Mouse (Mus musculus) C2C12 (cell line): ENCODE measurements around the gene Xrn1. TPM values are rescaled to one million over a fixed set of nuclear protein-coding genes. Genes with fewer than 3 reads are reported as not detected.

Source experiments
- H3K27me3 ChIP-seq: one replicate; pipeline ENCODE4 v1.6.1; 2011; ENCODE audit not compliant: control insufficient read depth, insufficient read depth, insufficient read length
- H3K36me3 ChIP-seq: one replicate; pipeline ENCODE4 v1.6.1; 2011; ENCODE audit not compliant: control insufficient read depth, insufficient read depth
- H3K4me3 ChIP-seq: one replicate; pipeline ENCODE4 v1.5.1; 2011; ENCODE audit warnings: mild to moderate bottlenecking, control low read depth; ENCODE audit not compliant: poor library complexity, insufficient read depth, severe bottlenecking
- H3K79me2 ChIP-seq: one replicate; pipeline ENCODE4 v1.6.1; 2011; ENCODE audit not compliant: control insufficient read depth, insufficient read depth
- H3K79me3 ChIP-seq: one replicate; pipeline ENCODE4 v1.6.1; 2011; ENCODE audit warnings: low read depth, control low read depth
- H3ac ChIP-seq: one replicate; pipeline ENCODE3; 2011; ENCODE audit warnings: low read depth; ENCODE audit not compliant: control insufficient read depth, insufficient read length
- CEBPB ChIP-seq: IDR thresholded peaks from one replicate; pipeline ENCODE4 v1.6.1; 2011; ENCODE audit warnings: low read depth, mild to moderate bottlenecking, control low read depth, moderate library complexity
- CTCF ChIP-seq: IDR thresholded peaks from one replicate; pipeline ENCODE4 v1.5.1; 2011; ENCODE audit not compliant: control insufficient read depth, insufficient read depth, insufficient read length
- FOSL1 ChIP-seq: IDR thresholded peaks from one replicate; pipeline ENCODE4 v1.8.0; 2011; ENCODE audit warnings: mild to moderate bottlenecking, low read length; ENCODE audit not compliant: poor library complexity, insufficient read depth, severe bottlenecking
- MAX ChIP-seq: IDR thresholded peaks from one replicate; pipeline ENCODE4 v1.6.1; 2011; ENCODE audit warnings: mild to moderate bottlenecking, control low read depth
- MYOD1 ChIP-seq: IDR thresholded peaks from one replicate; pipeline ENCODE4 v1.6.1; 2011; ENCODE audit warnings: low read depth; ENCODE audit not compliant: control insufficient read depth, insufficient read length
- MYOG ChIP-seq: IDR thresholded peaks from one replicate; pipeline ENCODE4 v1.6.1; 2011; ENCODE audit not compliant: control insufficient read depth, insufficient read length; ENCODE audit errors: extremely low read depth
- USF1 ChIP-seq: IDR thresholded peaks from one replicate; pipeline ENCODE4 v1.6.1; 2011; ENCODE audit warnings: low read depth, mild to moderate bottlenecking, control low read depth, moderate library complexity
- polyA plus RNA-seq: library from polyadenylated mRNA; unstranded; fragments of >200 nt; fragmentation: generic; extraction: Trizol; gene quantifications from one replicate; pipeline ENCODE4 v1.2.1, GENCODE M21; 2012; ENCODE audit warnings: missing spikeins

Gene Xrn1
- polyA plus RNA-seq, 1 experiment: 3.1 TPM

GRCm38 (mm10) chr9:96029886-96030285 lies 75.3 kb downstream of the Xrn1 start:
- no peaks in the 10 kb centered on the region for H3K27me3 ChIP-seq
- H3K4me3 ChIP-seq: no peak overlapping the region
- H3K36me3 ChIP-seq: peaks cover 35% of the 10 kb centered on the region
- no peaks in the 10 kb centered on the region for H3K79me3 ChIP-seq
- H3ac ChIP-seq: no peak overlapping the region
- no peak for TF ChIP-seq CEBPB
- no peak for TF ChIP-seq MYOD1
- TF ChIP-seq MYOG: no peak
- no peak for TF ChIP-seq USF1
- TF ChIP-seq CTCF: no peak
- TF ChIP-seq MAX: no peak
- no peak for TF ChIP-seq FOSL1
- H3K79me2 ChIP-seq: no peaks in the 10 kb centered on the region

GRCm38 (mm10) chr9:96035371-96036086 lies 81.0 kb downstream of the Xrn1 start:
- no peak overlapping the region for H3ac ChIP-seq
- H3K27me3 ChIP-seq: no peaks in the 10 kb centered on the region
- no peak overlapping the region for H3K4me3 ChIP-seq
- H3K79me3 ChIP-seq: no peaks in the 10 kb centered on the region
- peaks cover 35% of the 10 kb centered on the region for H3K36me3 ChIP-seq
- TF ChIP-seq CEBPB (no peak), CTCF (no peak), USF1 (no peak), FOSL1 (no peak), MYOG (no peak), MYOD1 (no peak)
- no peaks in the 10 kb centered on the region for H3K79me2 ChIP-seq

- H3K79me3 ChIP-seq: no peaks in the 10 kb centered on the region
- TF ChIP-seq MAX: no peak
- H3K36me3 ChIP-seq: peaks cover 36% of the 10 kb centered on the region
- no peak overlapping the region for H3K4me3 ChIP-seq
- no peaks in the 10 kb centered on the region for H3K27me3 ChIP-seq
- H3ac ChIP-seq: no peak overlapping the region
- no peaks in the 10 kb centered on the region for H3K79me2 ChIP-seq
Measured at GRCm38 (mm10) chr9:96044214-96044613, 89.7 kb downstream of the Xrn1 start.

GRCm38 (mm10) chr9:96051501-96051900 lies 96.9 kb downstream of the Xrn1 start:
- Histone ChIP-seq H3K79me2 (no peaks in the 10 kb centered on the region), H3K4me3 (no peak overlapping the region), H3K79me3 (no peaks in the 10 kb centered on the region), H3K27me3 (no peaks in the 10 kb centered on the region), H3K36me3 (peaks cover 49% of the 10 kb centered on the region), H3ac (no peak overlapping the region)
- TF ChIP-seq MAX: no peak
- no peak for TF ChIP-seq MYOG
- no peak for TF ChIP-seq FOSL1
- no peak for TF ChIP-seq CEBPB
- TF ChIP-seq MYOD1: no peak

GRCm38 (mm10) chr9:96054878-96055277 lies 100.3 kb downstream of the Xrn1 start:
- Histone ChIP-seq H3K4me3 (no peak overlapping the region), H3K79me3 (no peaks in the 10 kb centered on the region), H3K27me3 (no peaks in the 10 kb centered on the region), H3K79me2 (no peaks in the 10 kb centered on the region), H3ac (no peak overlapping the region), H3K36me3 (peaks cover 39% of the 10 kb centered on the region)
- TF ChIP-seq MAX (no peak), MYOD1 (no peak), CTCF (no peak), USF1 (no peak), CEBPB (no peak), FOSL1 (no peak), MYOG (no peak)

- TF ChIP-seq FOSL1 (no peak), MYOD1 (no peak)
- H3K27me3 ChIP-seq: no peaks in the 10 kb centered on the region
- no peak overlapping the region for H3K4me3 ChIP-seq
- H3K79me3 ChIP-seq: no peaks in the 10 kb centered on the region
- H3K36me3 ChIP-seq: peaks cover 22% of the 10 kb centered on the region
- H3ac ChIP-seq: no peak overlapping the region
- H3K79me2 ChIP-seq: no peaks in the 10 kb centered on the region
Measured at GRCm38 (mm10) chr9:96056417-96057223, 102.1 kb downstream of the Xrn1 start.
